29 mouse cellular contexts compared by ENCODE assay signal in the genomic region with DNA sequence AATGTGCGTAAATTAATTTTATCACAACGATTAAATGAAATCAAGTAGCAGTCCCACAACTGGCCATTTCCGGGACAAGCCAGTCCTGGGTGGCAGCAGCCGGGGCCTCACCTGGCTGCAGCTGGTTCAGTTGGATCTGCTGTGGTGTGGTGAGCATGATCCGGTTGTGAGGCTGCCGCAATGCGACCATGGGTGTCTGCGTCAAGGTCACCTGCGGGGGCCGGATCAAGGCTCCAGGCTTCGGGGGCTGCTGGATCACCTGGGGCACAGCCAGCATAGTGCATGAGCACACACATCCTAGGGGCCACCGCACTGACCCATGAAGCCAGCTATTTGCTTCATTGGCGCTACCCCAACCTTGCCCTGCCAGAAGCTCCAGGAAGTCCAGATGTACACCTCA. TPM values are rescaled to one million over a fixed set of nuclear protein-coding genes. Genes with fewer than 3 reads are reported as not detected.
DNase-seq lines count a peak whose midpoint lies in the region; ATAC-seq and TF ChIP-seq lines count a peak whose summit lies in the region.
"Had no signal": no experiment of that assay in that cellular context is flagged by ENCODE, and none has a peak within 500 bp of the region (broad histone marks: within the 10 kb centered on the region; RNA-seq: fewer than 3 reads in every experiment).

No protein-coding gene starts in this region.

- WGBS in intestine, postnatal 0 days: 92% methylated on average over 13 of the region's 13 CpGs

- H3K4me2 ChIP-seq in intestine, postnatal 0 days (replicated peaks; ENCODE audit: low read depth): no peak overlapping the region
- H3K4me2 ChIP-seq: forebrain, embryonic 12.5 days; heart, embryonic 11.5 days; hindbrain, embryonic 13.5 days; midbrain, embryonic 15.5 days; neural tube, embryonic 15.5 days had no signal

- no peaks in the 10 kb centered on the region for H3K27me3 ChIP-seq in intestine, postnatal 0 days (replicated peaks; ENCODE audit: control insufficient read depth, insufficient read depth, low read length)
- H3K27me3 ChIP-seq: forebrain, embryonic 12.5 days; hindbrain, embryonic 13.5 days; midbrain, embryonic 15.5 days; neural tube, embryonic 15.5 days had no signal

- no peaks in the 10 kb centered on the region for H3K9me3 ChIP-seq in intestine, postnatal 0 days (ENCODE audit: control insufficient read depth)
- H3K9me3 ChIP-seq: forebrain, embryonic 12.5 days; hindbrain, embryonic 13.5 days; midbrain, embryonic 10.5 days; midbrain, embryonic 15.5 days; neural tube, embryonic 15.5 days had no signal

- peak; percentile 24 for DNase-seq in ES-CJ7 (ENCODE audit: low read depth, low spot score)
- DNase-seq in ZHBTc4 (ENCODE audit: low read depth, low spot score): peak; percentile 61
- DNase-seq in kidney, adult 9 months: peak; percentile 65
- peak; percentile 63 for DNase-seq in kidney, postnatal 10 days
- DNase-seq in left cerebral cortex, adult 18-20 months (ENCODE audit: low spot score in 2 of 2): no peak
- DNase-seq in right cerebral cortex, postnatal 4 days: no peak
- DNase-seq in MN1 (ENCODE audit: low spot score): no peak
- DNase-seq: cerebellum, adult 11-12 months; forebrain, postnatal 0 days; gastrocnemius, postnatal 14 days; heart, adult 11 months; heart, postnatal 4 days; left cerebral cortex, postnatal 4 days; liver; lung, adult 2 months; lung, postnatal 14 days; thymus, adult 18-20 months; thymus, postnatal 25 days had no signal

- H3K27ac ChIP-seq in intestine, postnatal 0 days (ENCODE audit: low read depth, low read length): no peak overlapping the region; the same call in 1 of the 2 replicates
- H3K27ac ChIP-seq: forebrain, embryonic 12.5 days; hindbrain, embryonic 13.5 days; liver, embryonic 14.5 days; midbrain, embryonic 10.5 days; midbrain, embryonic 15.5 days; neural tube, embryonic 15.5 days; stomach, postnatal 0 days had no signal

- H3K9ac ChIP-seq in intestine, postnatal 0 days (ENCODE audit: low read depth, low read length): no peak overlapping the region
- H3K9ac ChIP-seq: forebrain, embryonic 12.5 days; forebrain, postnatal 0 days; hindbrain, embryonic 13.5 days; liver, embryonic 14.5 days; midbrain, embryonic 15.5 days; neural tube, embryonic 15.5 days had no signal

- no peak for TF ChIP-seq CTCF in intestine, postnatal 0 days (IDR thresholded peaks at IDR 0.05; ENCODE audit: low read depth)

- H3K4me3 ChIP-seq in intestine, postnatal 0 days (ENCODE audit: low read depth, low read length): no peak overlapping the region
- H3K4me3 ChIP-seq: forebrain, embryonic 12.5 days; hindbrain, embryonic 13.5 days; midbrain, embryonic 10.5 days; midbrain, embryonic 15.5 days; neural tube, embryonic 15.5 days had no signal

- peaks cover 64% of the 10 kb centered on the region for H3K36me3 ChIP-seq in intestine, postnatal 0 days (ENCODE audit: control insufficient read depth, insufficient read depth)

- H3K4me1 ChIP-seq in intestine, postnatal 0 days (replicated peaks; ENCODE audit: control insufficient read depth, insufficient read depth, low read length): no peaks in the 10 kb centered on the region
- H3K4me1 ChIP-seq: forebrain, embryonic 12.5 days; hindbrain, embryonic 13.5 days; midbrain, embryonic 15.5 days; neural tube, embryonic 15.5 days had no signal

- no peak for ATAC-seq in intestine, postnatal 0 days
- ATAC-seq: CD4-positive, CD25-positive, alpha-beta regulatory T cell, adult 4 months; forebrain, postnatal 0 days; intestine, embryonic 16.5 days; midbrain, embryonic 15.5 days had no signal

RNA-seq across cellular contexts. Expression of gene Taf4, which starts 47.3 kb away (rescaled TPM):
- 10 to 100 TPM; 20.5 to 21.6 TPM for total RNA-seq in left cerebral cortex, adult 18-20 months (2021)
- polyA plus RNA-seq in intestine, postnatal 0 days (2015; fragmentation: Nextera tagmentation; extraction: Ambion mirVana): 2.3 and 3.0 TPM in 2 replicates

Comparison
In these comparisons a context has a peak if more than half of its experiments do, and no peak if none do; other contexts are left out.
1. DNase-seq: peak in ES-CJ7 (single experiment), ZHBTc4 (single experiment), kidney, adult 9 months (single experiment) and kidney, postnatal 10 days (single experiment); none in left cerebral cortex, adult 18-20 months (0 of 2), right cerebral cortex, postnatal 4 days (single experiment) and MN1 (single experiment).